Mouse (Mus musculus): ENCODE data around the gene Rbms3. TPM values are rescaled to one million over a fixed set of nuclear protein-coding genes. Genes with fewer than 3 reads are reported as not detected.

Rbms3 gene
- polyA plus RNA-seq, 1 experiment from 2014 or later: 44.5 TPM

GRCm38 (mm10) chr9:116943902-116944301, 685.8 kb downstream of the Rbms3 start:
- peaks cover 10% of the 10 kb centered on the region for H3K4me1 ChIP-seq (replicated peaks; ENCODE audit: insufficient read depth, low read length)
- no peaks in the 10 kb centered on the region for H3K27me3 ChIP-seq (ENCODE audit: insufficient read depth, low read length)
- TF ChIP-seq CTCF (IDR thresholded peaks at IDR 0.05; ENCODE audit: low read depth): no peak
- H3K9me3 ChIP-seq (replicated peaks; ENCODE audit: low read length): no peaks in the 10 kb centered on the region
- 73% methylated on average over 15 of the region's 15 CpGs for WGBS
- no peak overlapping the region for H3K9ac ChIP-seq (ENCODE audit: low read depth, low read length)
- H3K36me3 ChIP-seq (ENCODE audit: insufficient read depth, low read length): no peaks in the 10 kb centered on the region
- H3K4me3 ChIP-seq (replicated peaks; ENCODE audit: low read depth, low read length): no peak overlapping the region
- DNase-seq (ENCODE audit: low spot score): no peak
- H3K27ac ChIP-seq: no peak overlapping the region
- no peak overlapping the region for H3K4me2 ChIP-seq (ENCODE audit: low read length)
- ATAC-seq (replicated peaks; ENCODE audit: low FRiP score, low read depth): no peak

GRCm38 (mm10) chr9:116941116-116941515, 688.6 kb downstream of the Rbms3 start:
- Histone ChIP-seq H3K36me3 (ENCODE audit: insufficient read depth, low read length) (no peaks in the 10 kb centered on the region), H3K4me3 (replicated peaks; ENCODE audit: low read depth, low read length) (no peak overlapping the region), H3K27ac (no peak overlapping the region), H3K4me2 (ENCODE audit: low read length) (no peak overlapping the region), H3K9ac (ENCODE audit: low read depth, low read length) (no peak overlapping the region), H3K27me3 (ENCODE audit: insufficient read depth, low read length) (no peaks in the 10 kb centered on the region), H3K4me1 (replicated peaks; ENCODE audit: insufficient read depth, low read length) (peaks cover 10% of the 10 kb centered on the region), H3K9me3 (replicated peaks; ENCODE audit: low read length) (no peaks in the 10 kb centered on the region)
- ATAC-seq (replicated peaks; ENCODE audit: low FRiP score, low read depth) (no peak), DNase-seq (ENCODE audit: low spot score) (no peak)
- WGBS: 68% methylated on average over 4 of the region's 4 CpGs
- TF ChIP-seq CTCF (IDR thresholded peaks at IDR 0.05; ENCODE audit: low read depth): no peak

- H3K36me3 ChIP-seq (ENCODE audit: insufficient read depth, low read length): no peaks in the 10 kb centered on the region
- no peak for TF ChIP-seq CTCF (IDR thresholded peaks at IDR 0.05; ENCODE audit: low read depth)
- H3K9ac ChIP-seq (ENCODE audit: low read depth, low read length): no peak overlapping the region
- H3K27me3 ChIP-seq (ENCODE audit: insufficient read depth, low read length): no peaks in the 10 kb centered on the region
- no peak overlapping the region for H3K4me3 ChIP-seq (replicated peaks; ENCODE audit: low read depth, low read length)
- no peak overlapping the region for H3K4me2 ChIP-seq (ENCODE audit: low read length)
- no peak overlapping the region for H3K27ac ChIP-seq
- DNase-seq (ENCODE audit: low spot score) (no peak), ATAC-seq (replicated peaks; ENCODE audit: low FRiP score, low read depth) (no peak)
- H3K4me1 ChIP-seq (replicated peaks; ENCODE audit: insufficient read depth, low read length): peaks cover 10% of the 10 kb centered on the region
- H3K9me3 ChIP-seq (replicated peaks; ENCODE audit: low read length): no peaks in the 10 kb centered on the region
- 73% methylated on average over 8 of the region's 8 CpGs for WGBS
These were observed 689.0 kb downstream of the Rbms3 start for GRCm38 (mm10) chr9:116940693-116941092.

GRCm38 (mm10) chr9:116928338-116928737, 701.4 kb downstream of the Rbms3 start:
- H3K27ac ChIP-seq: no peak overlapping the region
- DNase-seq (ENCODE audit: low spot score): no peak
- no peak for TF ChIP-seq CTCF (IDR thresholded peaks at IDR 0.05; ENCODE audit: low read depth)
- H3K9ac ChIP-seq (ENCODE audit: low read depth, low read length): no peak overlapping the region
- no peaks in the 10 kb centered on the region for H3K27me3 ChIP-seq (ENCODE audit: insufficient read depth, low read length)
- no peak for ATAC-seq (replicated peaks; ENCODE audit: low FRiP score, low read depth)
- H3K9me3 ChIP-seq (replicated peaks; ENCODE audit: low read length): no peaks in the 10 kb centered on the region
- no peak overlapping the region for H3K4me3 ChIP-seq (replicated peaks; ENCODE audit: low read depth, low read length)
- H3K4me2 ChIP-seq (ENCODE audit: low read length): no peak overlapping the region
- 25% methylated on average over 10 of the region's 10 CpGs for WGBS
- no peaks in the 10 kb centered on the region for H3K4me1 ChIP-seq (replicated peaks; ENCODE audit: insufficient read depth, low read length)
- no peaks in the 10 kb centered on the region for H3K36me3 ChIP-seq (ENCODE audit: insufficient read depth, low read length)

GRCm38 (mm10) chr9:116923151-116923550, 706.6 kb downstream of the Rbms3 start:
- H3K36me3 ChIP-seq (ENCODE audit: insufficient read depth, low read length): no peaks in the 10 kb centered on the region
- WGBS: 72% methylated on average over 8 of the region's 8 CpGs
- H3K4me1 ChIP-seq (replicated peaks; ENCODE audit: insufficient read depth, low read length): no peaks in the 10 kb centered on the region
- no peak overlapping the region for H3K9ac ChIP-seq (ENCODE audit: low read depth, low read length)
- no peak overlapping the region for H3K27ac ChIP-seq
- no peak for DNase-seq (ENCODE audit: low spot score)
- TF ChIP-seq CTCF (IDR thresholded peaks at IDR 0.05; ENCODE audit: low read depth): no peak
- no peak overlapping the region for H3K4me2 ChIP-seq (ENCODE audit: low read length)
- no peak overlapping the region for H3K4me3 ChIP-seq (replicated peaks; ENCODE audit: low read depth, low read length)
- H3K27me3 ChIP-seq (ENCODE audit: insufficient read depth, low read length): no peaks in the 10 kb centered on the region
- ATAC-seq (replicated peaks; ENCODE audit: low FRiP score, low read depth): no peak
- no peaks in the 10 kb centered on the region for H3K9me3 ChIP-seq (replicated peaks; ENCODE audit: low read length)

DNA sequence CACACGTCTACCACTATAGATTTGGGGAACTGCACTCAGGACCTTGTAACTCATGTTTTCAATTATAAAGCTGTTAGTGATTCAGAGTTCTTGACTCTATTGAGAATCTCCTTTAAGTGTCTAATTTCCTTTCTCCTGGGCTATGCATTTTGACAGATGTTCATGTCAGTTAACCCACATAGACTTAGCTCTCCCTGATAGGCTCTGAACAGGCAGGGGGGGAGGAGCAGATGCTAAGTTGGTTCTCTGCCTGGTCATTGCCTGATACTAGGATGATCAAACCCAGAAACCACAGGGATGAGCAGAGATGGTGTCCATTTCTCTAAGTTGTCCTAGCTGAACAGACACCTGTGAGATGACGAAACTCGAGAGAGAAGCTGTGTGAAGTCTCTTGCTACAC, 707.2 kb downstream of the Rbms3 start:
- H3K27me3 ChIP-seq (ENCODE audit: insufficient read depth, low read length): no peaks in the 10 kb centered on the region
- DNase-seq (ENCODE audit: low spot score) (no peak), ATAC-seq (replicated peaks; ENCODE audit: low FRiP score, low read depth) (no peak)
- H3K9ac ChIP-seq (ENCODE audit: low read depth, low read length): no peak overlapping the region
- no peaks in the 10 kb centered on the region for H3K4me1 ChIP-seq (replicated peaks; ENCODE audit: insufficient read depth, low read length)
- TF ChIP-seq CTCF (IDR thresholded peaks at IDR 0.05; ENCODE audit: low read depth): no peak
- 81% methylated on average over 3 of the region's 3 CpGs for WGBS
- H3K4me2 ChIP-seq (ENCODE audit: low read length): no peak overlapping the region
- H3K4me3 ChIP-seq (replicated peaks; ENCODE audit: low read depth, low read length): no peak overlapping the region
- no peaks in the 10 kb centered on the region for H3K36me3 ChIP-seq (ENCODE audit: insufficient read depth, low read length)
- no peak overlapping the region for H3K27ac ChIP-seq
- no peaks in the 10 kb centered on the region for H3K9me3 ChIP-seq (replicated peaks; ENCODE audit: low read length)

GRCm38 (mm10) chr9:116919441-116920019, 710.2 kb downstream of the Rbms3 start:
- TF ChIP-seq CTCF (IDR thresholded peaks at IDR 0.05; ENCODE audit: low read depth): no peak
- ATAC-seq (replicated peaks; ENCODE audit: low FRiP score, low read depth) (no peak), DNase-seq (ENCODE audit: low spot score) (peak; percentile 28)
- Histone ChIP-seq H3K9ac (ENCODE audit: low read depth, low read length) (no peak overlapping the region), H3K36me3 (ENCODE audit: insufficient read depth, low read length) (no peaks in the 10 kb centered on the region), H3K27ac (no peak overlapping the region), H3K4me1 (replicated peaks; ENCODE audit: insufficient read depth, low read length) (no peaks in the 10 kb centered on the region), H3K27me3 (ENCODE audit: insufficient read depth, low read length) (no peaks in the 10 kb centered on the region), H3K4me2 (ENCODE audit: low read length) (no peak overlapping the region), H3K4me3 (replicated peaks; ENCODE audit: low read depth, low read length) (no peak overlapping the region), H3K9me3 (replicated peaks; ENCODE audit: low read length) (no peaks in the 10 kb centered on the region)
- WGBS: 46% methylated on average over 12 of the region's 12 CpGs

Data from kidney, postnatal 0 days (tissue).